Mouse (Mus musculus): ENCODE results near the gene Fig4. TPM values are rescaled to one million over a fixed set of nuclear protein-coding genes. Genes with fewer than 3 reads are reported as not detected.

Fig4 gene
- polyA plus RNA-seq, 1 experiment from 2014 or later: 14.9 TPM

- Histone ChIP-seq H3K27me3 (ENCODE audit: control insufficient read depth, insufficient read depth, low read length) (no peaks in the 10 kb centered on the region), H3K4me3 (replicated peaks; ENCODE audit: low read length) (no peak overlapping the region), H3K27ac (ENCODE audit: low read length) (no peak overlapping the region), H3K4me2 (ENCODE audit: low read depth, low read length) (no peak overlapping the region), H3K9me3 (replicated peaks; ENCODE audit: control insufficient read depth, low read length) (no peaks in the 10 kb centered on the region), H3K36me3 (ENCODE audit: control insufficient read depth, insufficient read depth, low read length) (no peaks in the 10 kb centered on the region), H3K9ac (ENCODE audit: low read length) (no peak overlapping the region), H3K4me1 (ENCODE audit: control insufficient read depth, insufficient read depth, low read length) (no peaks in the 10 kb centered on the region)
- WGBS: 84% methylated on average over 3 of the region's 3 CpGs
- ATAC-seq (ENCODE audit: insufficient read depth, low FRiP score): no peak
These were observed 119.1 kb downstream of the Fig4 start for GRCm38 (mm10) chr10:41183975-41184374.

GRCm38 (mm10) chr10:41182644-41183043, 120.4 kb downstream of the Fig4 start:
- no peak overlapping the region for H3K9ac ChIP-seq (ENCODE audit: low read length)
- no peak overlapping the region for H3K4me3 ChIP-seq (replicated peaks; ENCODE audit: low read length)
- no peaks in the 10 kb centered on the region for H3K4me1 ChIP-seq (ENCODE audit: control insufficient read depth, insufficient read depth, low read length)
- 31% methylated on average over 6 of the region's 6 CpGs for WGBS
- H3K4me2 ChIP-seq (ENCODE audit: low read depth, low read length): no peak overlapping the region
- no peaks in the 10 kb centered on the region for H3K36me3 ChIP-seq (ENCODE audit: control insufficient read depth, insufficient read depth, low read length)
- H3K27ac ChIP-seq (ENCODE audit: low read length): no peak overlapping the region
- H3K27me3 ChIP-seq (ENCODE audit: control insufficient read depth, insufficient read depth, low read length): no peaks in the 10 kb centered on the region
- H3K9me3 ChIP-seq (replicated peaks; ENCODE audit: control insufficient read depth, low read length): no peaks in the 10 kb centered on the region
- no peak for ATAC-seq (ENCODE audit: insufficient read depth, low FRiP score)

DNA sequence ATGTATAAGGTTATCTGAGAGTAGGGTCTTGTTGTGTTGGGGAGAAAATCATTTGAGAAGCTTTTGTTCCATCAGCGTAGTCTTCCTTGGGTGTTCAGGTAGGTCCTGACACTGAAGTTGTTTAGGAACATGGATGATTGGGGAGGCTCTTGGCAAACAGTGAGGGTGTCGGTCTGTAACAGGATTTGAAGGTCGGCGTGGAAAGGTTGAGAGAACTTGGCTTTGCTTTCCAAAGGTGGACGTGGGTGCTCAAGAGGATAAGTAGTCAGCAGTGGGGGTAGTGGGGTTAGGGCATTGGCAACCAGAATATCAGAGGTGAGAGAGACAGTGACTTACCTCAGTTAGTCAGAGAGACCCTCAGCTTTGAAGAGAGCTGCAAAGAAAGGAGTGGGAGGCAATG, 136.9 kb downstream of the Fig4 start:
- H3K36me3 ChIP-seq (ENCODE audit: control insufficient read depth, insufficient read depth, low read length): no peaks in the 10 kb centered on the region
- 89% methylated on average over 5 of the region's 5 CpGs for WGBS

GRCm38 (mm10) chr10:41163108-41163507, 140.0 kb downstream of the Fig4 start:
- no peak overlapping the region for H3K4me2 ChIP-seq (ENCODE audit: low read depth, low read length)
- WGBS: 65% methylated on average over 2 of the region's 2 CpGs
- no peak overlapping the region for H3K9ac ChIP-seq (ENCODE audit: low read length)
- no peak overlapping the region for H3K4me3 ChIP-seq (replicated peaks; ENCODE audit: low read length)
- no peaks in the 10 kb centered on the region for H3K4me1 ChIP-seq (ENCODE audit: control insufficient read depth, insufficient read depth, low read length)
- no peaks in the 10 kb centered on the region for H3K9me3 ChIP-seq (replicated peaks; ENCODE audit: control insufficient read depth, low read length)
- no peak overlapping the region for H3K27ac ChIP-seq (ENCODE audit: low read length)
- ATAC-seq (ENCODE audit: insufficient read depth, low FRiP score): no peak
- no peaks in the 10 kb centered on the region for H3K27me3 ChIP-seq (ENCODE audit: control insufficient read depth, insufficient read depth, low read length)
- H3K36me3 ChIP-seq (ENCODE audit: control insufficient read depth, insufficient read depth, low read length): no peaks in the 10 kb centered on the region

More for the DNA sequence above, 136.9 kb downstream of the Fig4 start:
- Histone ChIP-seq H3K4me3 (replicated peaks; ENCODE audit: low read length) (no peak overlapping the region), H3K27me3 (ENCODE audit: control insufficient read depth, insufficient read depth, low read length) (no peaks in the 10 kb centered on the region), H3K27ac (ENCODE audit: low read length) (no peak overlapping the region), H3K9ac (ENCODE audit: low read length) (no peak overlapping the region), H3K4me2 (ENCODE audit: low read depth, low read length) (no peak overlapping the region), H3K9me3 (replicated peaks; ENCODE audit: control insufficient read depth, low read length) (no peaks in the 10 kb centered on the region), H3K4me1 (ENCODE audit: control insufficient read depth, insufficient read depth, low read length) (no peaks in the 10 kb centered on the region)
- ATAC-seq (ENCODE audit: insufficient read depth, low FRiP score): no peak

- H3K27me3 ChIP-seq (ENCODE audit: control insufficient read depth, insufficient read depth, low read length): no peaks in the 10 kb centered on the region
- H3K36me3 ChIP-seq (ENCODE audit: control insufficient read depth, insufficient read depth, low read length): no peaks in the 10 kb centered on the region
- H3K4me1 ChIP-seq (ENCODE audit: control insufficient read depth, insufficient read depth, low read length): no peaks in the 10 kb centered on the region
- no peaks in the 10 kb centered on the region for H3K9me3 ChIP-seq (replicated peaks; ENCODE audit: control insufficient read depth, low read length)
- no peak for ATAC-seq (ENCODE audit: insufficient read depth, low FRiP score)
- H3K27ac ChIP-seq (ENCODE audit: low read length): no peak overlapping the region
- WGBS: 87% methylated on average over 2 of the region's 2 CpGs
- no peak overlapping the region for H3K4me2 ChIP-seq (ENCODE audit: low read depth, low read length)
- H3K9ac ChIP-seq (ENCODE audit: low read length): no peak overlapping the region
- no peak overlapping the region for H3K4me3 ChIP-seq (replicated peaks; ENCODE audit: low read length)
These were observed 145.8 kb downstream of the Fig4 start for GRCm38 (mm10) chr10:41157296-41157695.

DNA sequence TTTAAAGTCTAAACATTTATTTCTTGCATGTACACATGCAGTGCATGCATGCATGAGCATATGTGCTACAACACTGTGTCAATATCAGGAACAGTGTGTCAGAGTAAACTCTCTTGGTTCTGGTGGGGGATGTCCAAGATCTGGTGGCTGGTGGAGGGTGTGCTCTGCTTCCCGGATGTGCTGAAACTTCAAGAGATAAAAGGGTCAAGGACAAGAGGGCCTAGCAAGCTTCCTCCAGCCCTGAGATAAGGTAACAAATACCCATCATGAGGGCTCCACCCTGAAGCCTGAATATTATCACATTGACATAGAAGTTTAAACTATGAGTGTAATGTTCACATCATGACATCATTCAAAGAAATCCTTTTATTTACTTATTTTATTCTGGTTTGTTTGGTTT, 146.4 kb downstream of the Fig4 start:
- 43% methylated on average over 1 of the region's 1 CpGs for WGBS
- no peak overlapping the region for H3K4me2 ChIP-seq (ENCODE audit: low read depth, low read length)
- H3K9me3 ChIP-seq (replicated peaks; ENCODE audit: control insufficient read depth, low read length): no peaks in the 10 kb centered on the region
- H3K27ac ChIP-seq (ENCODE audit: low read length): no peak overlapping the region
- no peaks in the 10 kb centered on the region for H3K27me3 ChIP-seq (ENCODE audit: control insufficient read depth, insufficient read depth, low read length)
- no peak for ATAC-seq (ENCODE audit: insufficient read depth, low FRiP score)
- no peaks in the 10 kb centered on the region for H3K4me1 ChIP-seq (ENCODE audit: control insufficient read depth, insufficient read depth, low read length)
- no peaks in the 10 kb centered on the region for H3K36me3 ChIP-seq (ENCODE audit: control insufficient read depth, insufficient read depth, low read length)
- no peak overlapping the region for H3K4me3 ChIP-seq (replicated peaks; ENCODE audit: low read length)
- no peak overlapping the region for H3K9ac ChIP-seq (ENCODE audit: low read length)

DNA sequence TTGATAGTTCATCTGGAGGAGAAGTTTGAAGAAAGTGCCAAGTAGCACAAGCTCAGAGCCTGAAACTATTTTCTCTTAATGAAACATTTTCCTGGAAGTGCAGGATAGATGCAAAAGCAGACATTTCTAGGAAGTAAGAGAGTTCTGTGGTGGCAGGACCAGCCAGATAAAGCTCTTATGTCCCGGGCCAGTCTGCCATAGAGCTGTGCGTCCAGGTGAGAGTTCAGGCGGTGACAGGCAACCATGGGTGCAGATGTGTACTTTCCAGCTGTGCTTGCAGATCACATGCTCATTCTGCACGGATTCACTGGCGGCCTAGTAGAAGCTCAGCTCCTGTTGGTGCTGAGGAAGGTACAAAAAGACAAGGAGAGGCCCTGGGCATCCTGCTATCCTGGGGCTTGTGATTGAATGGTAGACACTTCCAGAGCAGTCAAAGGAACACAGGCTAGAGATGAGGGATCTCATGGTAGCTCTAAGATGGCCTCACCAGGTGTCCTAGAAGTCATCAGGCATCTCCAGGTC, 149.8 kb downstream of the Fig4 start:
- Histone ChIP-seq H3K4me3 (replicated peaks; ENCODE audit: low read length) (no peak overlapping the region), H3K4me1 (ENCODE audit: control insufficient read depth, insufficient read depth, low read length) (no peaks in the 10 kb centered on the region), H3K4me2 (ENCODE audit: low read depth, low read length) (no peak overlapping the region), H3K27ac (ENCODE audit: low read length) (no peak overlapping the region), H3K36me3 (ENCODE audit: control insufficient read depth, insufficient read depth, low read length) (no peaks in the 10 kb centered on the region), H3K9ac (ENCODE audit: low read length) (no peak overlapping the region), H3K27me3 (ENCODE audit: control insufficient read depth, insufficient read depth, low read length) (no peaks in the 10 kb centered on the region), H3K9me3 (replicated peaks; ENCODE audit: control insufficient read depth, low read length) (no peaks in the 10 kb centered on the region)
- no peak for ATAC-seq (ENCODE audit: insufficient read depth, low FRiP score)
- WGBS: 84% methylated on average over 5 of the region's 5 CpGs

GRCm38 (mm10) chr10:41151901-41152300, 151.2 kb downstream of the Fig4 start:
- WGBS: 74% methylated on average over 4 of the region's 4 CpGs

DNA sequence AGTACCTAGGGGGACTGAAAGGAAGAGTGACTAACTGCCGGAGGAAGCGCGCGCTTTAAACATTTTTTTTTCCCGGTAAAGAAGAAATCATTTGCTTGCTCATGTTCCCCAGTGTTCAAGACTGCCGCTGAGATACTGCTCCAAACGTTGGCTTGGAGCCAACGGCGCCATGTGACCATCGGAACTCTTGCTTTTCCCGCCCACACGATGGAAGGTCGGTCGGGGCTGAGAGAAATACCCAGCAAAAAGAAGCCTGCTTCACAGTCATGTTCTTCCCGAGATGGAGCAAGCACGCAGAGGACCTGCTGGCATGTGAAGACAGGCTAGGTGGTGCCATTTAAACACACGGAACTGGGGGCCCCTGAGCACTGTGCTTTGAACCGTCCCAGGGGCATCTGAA, 151.6 kb downstream of the Fig4 start:
- no peaks in the 10 kb centered on the region for H3K27me3 ChIP-seq (ENCODE audit: control insufficient read depth, insufficient read depth, low read length)
- H3K9ac ChIP-seq (ENCODE audit: low read length): no peak overlapping the region
- H3K4me1 ChIP-seq (ENCODE audit: control insufficient read depth, insufficient read depth, low read length): no peaks in the 10 kb centered on the region
- H3K4me2 ChIP-seq (ENCODE audit: low read depth, low read length): no peak overlapping the region
- no peaks in the 10 kb centered on the region for H3K9me3 ChIP-seq (replicated peaks; ENCODE audit: control insufficient read depth, low read length)
- WGBS: 50% methylated on average over 18 of the region's 18 CpGs
- no peak overlapping the region for H3K4me3 ChIP-seq (replicated peaks; ENCODE audit: low read length)
- no peak overlapping the region for H3K27ac ChIP-seq (ENCODE audit: low read length)
- H3K36me3 ChIP-seq (ENCODE audit: control insufficient read depth, insufficient read depth, low read length): no peaks in the 10 kb centered on the region
- ATAC-seq (ENCODE audit: insufficient read depth, low FRiP score): no peak

More at GRCm38 (mm10) chr10:41151901-41152300, 151.2 kb downstream of the Fig4 start:
- Histone ChIP-seq H3K9me3 (replicated peaks; ENCODE audit: control insufficient read depth, low read length) (no peaks in the 10 kb centered on the region), H3K4me1 (ENCODE audit: control insufficient read depth, insufficient read depth, low read length) (no peaks in the 10 kb centered on the region), H3K27me3 (ENCODE audit: control insufficient read depth, insufficient read depth, low read length) (no peaks in the 10 kb centered on the region), H3K27ac (ENCODE audit: low read length) (no peak overlapping the region), H3K4me3 (replicated peaks; ENCODE audit: low read length) (no peak overlapping the region), H3K4me2 (ENCODE audit: low read depth, low read length) (no peak overlapping the region), H3K36me3 (ENCODE audit: control insufficient read depth, insufficient read depth, low read length) (no peaks in the 10 kb centered on the region), H3K9ac (ENCODE audit: low read length) (no peak overlapping the region)
- no peak for ATAC-seq (ENCODE audit: insufficient read depth, low FRiP score)

GRCm38 (mm10) chr10:41151021-41151420, 152.0 kb downstream of the Fig4 start:
- no peak for ATAC-seq (ENCODE audit: insufficient read depth, low FRiP score)
- H3K27ac ChIP-seq (ENCODE audit: low read length): no peak overlapping the region
- H3K9me3 ChIP-seq (replicated peaks; ENCODE audit: control insufficient read depth, low read length): no peaks in the 10 kb centered on the region
- WGBS: 64% methylated on average over 10 of the region's 10 CpGs
- H3K4me3 ChIP-seq (replicated peaks; ENCODE audit: low read length): no peak overlapping the region
- no peak overlapping the region for H3K9ac ChIP-seq (ENCODE audit: low read length)
- H3K4me2 ChIP-seq (ENCODE audit: low read depth, low read length): no peak overlapping the region
- H3K27me3 ChIP-seq (ENCODE audit: control insufficient read depth, insufficient read depth, low read length): no peaks in the 10 kb centered on the region
- no peaks in the 10 kb centered on the region for H3K36me3 ChIP-seq (ENCODE audit: control insufficient read depth, insufficient read depth, low read length)
- H3K4me1 ChIP-seq (ENCODE audit: control insufficient read depth, insufficient read depth, low read length): no peaks in the 10 kb centered on the region
